Mouse (Mus musculus): ENCODE data around the gene Zbtb22.
"Not testable (repeated sequence)": the region's sequence is repeated elsewhere in the genome, so short reads cannot be mapped to it uniquely, and the experiment has no call there.

Gene Zbtb22

GRCm38 (mm10) chr17:33915671-33916250 lies at the start of gene Zbtb22, which contains the start of gene Tapbp:
TSS of gene Zbtb22 (plus strand) at chr17:33915904.
TSS of gene Tapbp (plus strand) at chr17:33915899.
- in situ Hi-C loops (cut with MboI, MseI), result no loop called here

- in situ Hi-C loops (cut with MboI, MseI), result not testable (repeated sequence)
Measured at GRCm38 (mm10) chr17:33873537-33873936, 42.2 kb upstream of the Zbtb22 start, which contains the start of gene Gm7029. TSS of gene Gm7029 (plus strand) at chr17:33873837.

GRCm38 (mm10) chr17:33874411-33874810 lies 41.3 kb upstream of the Zbtb22 start:
- in situ Hi-C loops (cut with MboI, MseI), result no loop called here

GRCm38 (mm10) chr17:33875797-33876196 lies 39.9 kb upstream of the Zbtb22 start:
- in situ Hi-C loops (cut with MboI, MseI), result not testable (repeated sequence)

GRCm38 (mm10) chr17:33884320-33884719 lies 31.4 kb upstream of the Zbtb22 start:
- in situ Hi-C loops (cut with MboI, MseI), result loop anchor here (5.0 kb wide), 1 partner anchor 37 kb away; no protein-coding TSS in a partner anchor

- in situ Hi-C loops (cut with MboI, MseI), result not testable (repeated sequence)
Measured at GRCm38 (mm10) chr17:33887802-33888201, 27.9 kb upstream of the Zbtb22 start.

- in situ Hi-C loops (cut with MboI, MseI), result not testable (repeated sequence)
Measured at GRCm38 (mm10) chr17:33888230-33888629, 27.5 kb upstream of the Zbtb22 start.

- in situ Hi-C loops (cut with MboI, MseI), result loop anchor here (5.0 kb wide), 1 partner anchor 42 kb away; no protein-coding TSS in a partner anchor
Measured at GRCm38 (mm10) chr17:33889941-33890532, 25.7 kb upstream of the Zbtb22 start.

GRCm38 (mm10) chr17:33890533-33891059 lies 25.1 kb upstream of the Zbtb22 start, which contains the start of gene Kifc1:
TSS of gene Kifc1 (minus strand) at chr17:33890661.
- in situ Hi-C loops (cut with MboI, MseI), result loop anchor here (5.0 kb wide), 1 partner anchor 42 kb away; no protein-coding TSS in a partner anchor

- in situ Hi-C loops (cut with MboI, MseI), result loop anchor here (5.0 kb wide), 1 partner anchor 41 kb away; no protein-coding TSS in a partner anchor
Measured at GRCm38 (mm10) chr17:33891357-33891756, 24.3 kb upstream of the Zbtb22 start.

- in situ Hi-C loops (cut with MboI, MseI), result loop anchor here (5.0 kb wide), 1 partner anchor 40 kb away; no protein-coding TSS in a partner anchor
Measured at GRCm38 (mm10) chr17:33891892-33892291, 23.8 kb upstream of the Zbtb22 start.

GRCm38 (mm10) chr17:33892429-33892828 lies 23.3 kb upstream of the Zbtb22 start:
- in situ Hi-C loops (cut with MboI, MseI), result loop anchor here (5.0 kb wide), 1 partner anchor 40 kb away; no protein-coding TSS in a partner anchor

- in situ Hi-C loops (cut with MboI, MseI), result loop anchor here (5.0 kb wide), 1 partner anchor 39 kb away; no protein-coding TSS in a partner anchor
Measured at GRCm38 (mm10) chr17:33893011-33893410, 22.7 kb upstream of the Zbtb22 start.

GRCm38 (mm10) chr17:33897114-33897794 lies 18.4 kb upstream of the Zbtb22 start:
- in situ Hi-C loops (cut with MboI, MseI), result no loop called here

GRCm38 (mm10) chr17:33898193-33898592 lies 17.5 kb upstream of the Zbtb22 start:
- in situ Hi-C loops (cut with MboI, MseI), result not testable (repeated sequence)

- in situ Hi-C loops (cut with MboI, MseI), result no loop called here
Measured at GRCm38 (mm10) chr17:33899642-33900041, 16.1 kb upstream of the Zbtb22 start.

GRCm38 (mm10) chr17:33900281-33900988 lies 15.3 kb upstream of the Zbtb22 start:
- in situ Hi-C loops (cut with MboI, MseI), result no loop called here

GRCm38 (mm10) chr17:33900989-33901314 lies 14.8 kb upstream of the Zbtb22 start:
- in situ Hi-C loops (cut with MboI, MseI), result no loop called here

- in situ Hi-C loops (cut with MboI, MseI), result no loop called here
Measured at GRCm38 (mm10) chr17:33901653-33902052, 14.1 kb upstream of the Zbtb22 start.

- in situ Hi-C loops (cut with MboI, MseI), result no loop called here
Measured at GRCm38 (mm10) chr17:33902079-33902478, 13.6 kb upstream of the Zbtb22 start.

GRCm38 (mm10) chr17:33902491-33902890 lies 13.2 kb upstream of the Zbtb22 start:
- in situ Hi-C loops (cut with MboI, MseI), result no loop called here

Measured in T-helper 2 cell (primary cell).